Mouse (Mus musculus) midbrain, embryonic 14.5 days (tissue): Measurements from ENCODE around the gene Synpr. TPM values are rescaled to one million over a fixed set of nuclear protein-coding genes. Genes with fewer than 3 reads are reported as not detected.
"Not testable (repeated sequence)": the region's sequence is repeated elsewhere in the genome, so short reads cannot be mapped to it uniquely, and the experiment has no call there.

Source experiments
- ATAC-seq: fragments of 200-750 bp; cut with Nextera tagmentation; 2 replicates; pipeline ENCODE4 v1.8.0; 2017; ENCODE audit warnings: moderate number of reproducible peaks, moderate library complexity; ENCODE audit not compliant: low FRiP score, low TSS enrichment
- DNase-seq: peaks from one replicate; pipeline ENCODE4 v3.0.0-alpha.2; 2015
- H3K27ac ChIP-seq: fragments of 300-500 bp; sonication (generic); replicated peaks from 2 replicates; pipeline ENCODE4 v1.5.1; 2014; ENCODE audit warnings: mild to moderate bottlenecking, low read depth, low read length, moderate library complexity
- H3K27me3 ChIP-seq: fragments of 300-500 bp; sonication (generic); 2 replicates; pipeline ENCODE4 v1.6.1; 2014; ENCODE audit warnings: low read length, control low read depth, mixed read lengths; ENCODE audit not compliant: control insufficient read depth, insufficient read depth
- H3K36me3 ChIP-seq: fragments of 300-500 bp; sonication (generic); 2 replicates; pipeline ENCODE4 v1.6.1; 2014; ENCODE audit warnings: low read length, control low read depth; ENCODE audit not compliant: control insufficient read depth, insufficient read depth
- H3K4me1 ChIP-seq: fragments of 300-500 bp; sonication (generic); 2 replicates; pipeline ENCODE4 v1.6.1; 2014; ENCODE audit warnings: mild to moderate bottlenecking, antibody characterized with exemption, low read length, control low read depth; ENCODE audit not compliant: control insufficient read depth, insufficient read depth
- H3K4me2 ChIP-seq: fragments of 300-500 bp; sonication (generic); 2 replicates; pipeline ENCODE4 v1.6.1; 2014; ENCODE audit warnings: mild to moderate bottlenecking, low read length, moderate library complexity
- H3K4me3 ChIP-seq: fragments of 300-500 bp; sonication (generic); replicated peaks from 2 replicates; pipeline ENCODE4 v1.5.1; 2014; ENCODE audit warnings: low read depth, low read length
- H3K9ac ChIP-seq: fragments of 300-500 bp; sonication (generic); replicated peaks from 2 replicates; pipeline ENCODE4 v1.6.1; 2014; ENCODE audit warnings: mild to moderate bottlenecking, low read length, moderate library complexity
- H3K9me3 ChIP-seq: fragments of 300-500 bp; sonication (generic); 2 replicates; pipeline ENCODE4 v1.6.1; 2016; ENCODE audit warnings: low read length, control low read depth, mixed read lengths; ENCODE audit not compliant: control insufficient read depth
- WGBS: fragments of 180-500 bp; shearing (Covaris S2); extraction: QIAGEN DNeasy Blood & Tissue Kit; methylation state at CpG from one replicate; pipeline ENCODE4 v1.1.7; 2014; 5-methylcytosine and 5-hydroxymethylcytosine counted together
- polyA plus RNA-seq: library from polyadenylated mRNA; unstranded; fragments of >200 nt; fragmentation: Nextera tagmentation; extraction: Ambion mirVana; gene quantifications from 2 replicates; pipeline ENCODE4 v1.2.1, GENCODE M21; 2014

Gene Synpr
- polyA plus RNA-seq, result 35.1 and 35.2 TPM in 2 replicates

- H3K4me2 ChIP-seq, result peak within 1 kb of the TSS; percentile 79
- peak within 1 kb of the TSS; percentile 33 for H3K4me3 ChIP-seq
- no peaks in the 10 kb centered on the region for H3K9me3 ChIP-seq
- H3K27me3 ChIP-seq, result peaks cover 4% of the 10 kb centered on the region; the same call in 1 of the 2 replicates
- ATAC-seq (peak; percentile 99), DNase-seq (peak; percentile 91)
- peak within 1 kb of the TSS; percentile 34; the same call in 1 of the 2 replicates for H3K9ac ChIP-seq
- no peaks in the 10 kb centered on the region for H3K4me1 ChIP-seq
- H3K27ac ChIP-seq, result no peak within 1 kb of the TSS
- WGBS, result 4% methylated on average over 27 of the region's 27 CpGs
- H3K36me3 ChIP-seq, result no peaks in the 10 kb centered on the region
Observed at GRCm38 (mm10) chr14:13284091-13284844, at the start of gene Synpr. TSS of gene Synpr (plus strand) at chr14:13284780.

- whole genome bisulfite sequencing, result 11% methylated on average over 1 of the region's 1 CpGs
- no peak overlapping the region for H3K4me3 ChIP-seq
- H3K4me2 ChIP-seq, result no peak overlapping the region
- no peaks in the 10 kb centered on the region for H3K9me3 ChIP-seq
- no peaks in the 10 kb centered on the region for H3K36me3 ChIP-seq
- H3K4me1 ChIP-seq, result no peaks in the 10 kb centered on the region
- DNase-seq, result peak; percentile 86
- no peaks in the 10 kb centered on the region for H3K27me3 ChIP-seq
- ATAC-seq, result no peak
- H3K27ac ChIP-seq, result no peak overlapping the region
- no peak overlapping the region for H3K9ac ChIP-seq
Observed at GRCm38 (mm10) chr14:13236929-13237328, 47.7 kb upstream of the Synpr start.

- no peak for DNase-seq
- H3K4me1 ChIP-seq, result no peaks in the 10 kb centered on the region
- 40% methylated on average over 4 of the region's 4 CpGs for WGBS
- no peak overlapping the region for H3K4me2 ChIP-seq
- ATAC-seq, result no peak
- H3K9me3 ChIP-seq, result no peaks in the 10 kb centered on the region
- H3K4me3 ChIP-seq, result no peak overlapping the region
- no peak overlapping the region for H3K27ac ChIP-seq
- H3K27me3 ChIP-seq, result no peaks in the 10 kb centered on the region
- H3K36me3 ChIP-seq, result no peaks in the 10 kb centered on the region
- no peak overlapping the region for H3K9ac ChIP-seq
Observed at GRCm38 (mm10) chr14:13247431-13247830, 37.1 kb upstream of the Synpr start.

- Histone ChIP-seq H3K9ac (no peak overlapping the region), H3K4me3 (no peak overlapping the region), H3K36me3 (no peaks in the 10 kb centered on the region), H3K4me1 (no peaks in the 10 kb centered on the region), H3K27me3 (no peaks in the 10 kb centered on the region), H3K9me3 (no peaks in the 10 kb centered on the region), H3K27ac (no peak overlapping the region), H3K4me2 (no peak overlapping the region)
- ATAC-seq (no peak), DNase-seq (no peak)
Observed at GRCm38 (mm10) chr14:13249361-13249760, 35.2 kb upstream of the Synpr start.

GRCm38 (mm10) chr14:13252594-13252993 is 32.0 kb upstream of the Synpr start:
- no peaks in the 10 kb centered on the region for H3K27me3 ChIP-seq
- no peaks in the 10 kb centered on the region for H3K4me1 ChIP-seq
- no peak overlapping the region for H3K4me3 ChIP-seq
- no peak for DNase-seq
- H3K9me3 ChIP-seq, result no peaks in the 10 kb centered on the region
- ATAC-seq, result no peak
- no peak overlapping the region for H3K9ac ChIP-seq
- no peak overlapping the region for H3K27ac ChIP-seq
- WGBS, result 88% methylated on average over 1 of the region's 1 CpGs
- no peaks in the 10 kb centered on the region for H3K36me3 ChIP-seq
- H3K4me2 ChIP-seq, result no peak overlapping the region

GRCm38 (mm10) chr14:13254741-13255140 is 29.8 kb upstream of the Synpr start:
- ATAC-seq, result not testable (repeated sequence)

GRCm38 (mm10) chr14:13262406-13262805 is 22.2 kb upstream of the Synpr start:
- Histone ChIP-seq H3K36me3 (no peaks in the 10 kb centered on the region), H3K27ac (no peak overlapping the region), H3K9me3 (no peaks in the 10 kb centered on the region), H3K4me3 (no peak overlapping the region), H3K4me2 (no peak overlapping the region), H3K9ac (no peak overlapping the region), H3K4me1 (no peaks in the 10 kb centered on the region), H3K27me3 (no peaks in the 10 kb centered on the region)
- ATAC-seq (peak; percentile 58; the same call in 1 of the 2 replicates), DNase-seq (peak; percentile 56)
- 10% methylated on average over 1 of the region's 1 CpGs for WGBS

More at GRCm38 (mm10) chr14:13254741-13255140, 29.8 kb upstream of the Synpr start:
- not testable (repeated sequence) for H3K9me3 ChIP-seq, H3K9ac ChIP-seq, DNase-seq, H3K4me1 ChIP-seq, H3K36me3 ChIP-seq, H3K4me2 ChIP-seq, H3K27me3 ChIP-seq, H3K4me3 ChIP-seq, H3K27ac ChIP-seq
- 84% methylated on average over 2 of the region's 2 CpGs for WGBS

GRCm38 (mm10) chr14:13266331-13266730 is 18.2 kb upstream of the Synpr start:
- ATAC-seq (no peak), DNase-seq (no peak)
- WGBS, result 80% methylated on average over 2 of the region's 2 CpGs
- Histone ChIP-seq H3K27ac (no peak overlapping the region), H3K4me2 (no peak overlapping the region), H3K9ac (no peak overlapping the region), H3K9me3 (no peaks in the 10 kb centered on the region), H3K36me3 (no peaks in the 10 kb centered on the region), H3K4me1 (no peaks in the 10 kb centered on the region), H3K4me3 (no peak overlapping the region), H3K27me3 (no peaks in the 10 kb centered on the region)

- WGBS, result 88% methylated on average over 4 of the region's 4 CpGs
- no peaks in the 10 kb centered on the region for H3K4me1 ChIP-seq
- DNase-seq (no peak), ATAC-seq (no peak)
- no peak overlapping the region for H3K27ac ChIP-seq
- H3K27me3 ChIP-seq, result no peaks in the 10 kb centered on the region
- no peaks in the 10 kb centered on the region for H3K9me3 ChIP-seq
- H3K4me2 ChIP-seq, result no peak overlapping the region
- H3K4me3 ChIP-seq, result no peak overlapping the region
- no peak overlapping the region for H3K9ac ChIP-seq
- H3K36me3 ChIP-seq, result no peaks in the 10 kb centered on the region
Observed at GRCm38 (mm10) chr14:13267181-13267580, 17.4 kb upstream of the Synpr start.
